Mouse (Mus musculus): Measurements from ENCODE around the gene Ntan1. TPM values are rescaled to one million over a fixed set of nuclear protein-coding genes. Genes with fewer than 3 reads are reported as not detected.
"Not testable (repeated sequence)": the region's sequence is repeated elsewhere in the genome, so short reads cannot be mapped to it uniquely, and the experiment has no call there.

The Ntan1 gene
- total RNA-seq (2021), result 10 to 100 TPM; 37.3 to 39.9 TPM
- long read RNA-seq, experiment 1, transcript Ntan1-205 (9 exons, 1,014 nt), result major isoform, 24 of 69 reads
- long read RNA-seq, experiment 1, transcript Ntan1-201 (10 exons, 1,175 nt), result minor isoform, 19 of 69 reads
- long read RNA-seq, experiment 1, partial matches to known transcripts, result 1 of 69 reads
- long read RNA-seq, experiment 1, other reads (novel, unspliced or antisense), result 25 of 69 reads
- long read RNA-seq, experiment 2, transcript Ntan1-205 (9 exons, 1,014 nt), result major isoform, 34 of 94 reads
- long read RNA-seq, experiment 2, transcript Ntan1-201 (10 exons, 1,175 nt), result minor isoform, 26 of 94 reads
- long read RNA-seq, experiment 2, partial matches to known transcripts, result 3 of 94 reads
- long read RNA-seq, experiment 2, other reads (novel, unspliced or antisense), result 29 of 94 reads

DNA sequence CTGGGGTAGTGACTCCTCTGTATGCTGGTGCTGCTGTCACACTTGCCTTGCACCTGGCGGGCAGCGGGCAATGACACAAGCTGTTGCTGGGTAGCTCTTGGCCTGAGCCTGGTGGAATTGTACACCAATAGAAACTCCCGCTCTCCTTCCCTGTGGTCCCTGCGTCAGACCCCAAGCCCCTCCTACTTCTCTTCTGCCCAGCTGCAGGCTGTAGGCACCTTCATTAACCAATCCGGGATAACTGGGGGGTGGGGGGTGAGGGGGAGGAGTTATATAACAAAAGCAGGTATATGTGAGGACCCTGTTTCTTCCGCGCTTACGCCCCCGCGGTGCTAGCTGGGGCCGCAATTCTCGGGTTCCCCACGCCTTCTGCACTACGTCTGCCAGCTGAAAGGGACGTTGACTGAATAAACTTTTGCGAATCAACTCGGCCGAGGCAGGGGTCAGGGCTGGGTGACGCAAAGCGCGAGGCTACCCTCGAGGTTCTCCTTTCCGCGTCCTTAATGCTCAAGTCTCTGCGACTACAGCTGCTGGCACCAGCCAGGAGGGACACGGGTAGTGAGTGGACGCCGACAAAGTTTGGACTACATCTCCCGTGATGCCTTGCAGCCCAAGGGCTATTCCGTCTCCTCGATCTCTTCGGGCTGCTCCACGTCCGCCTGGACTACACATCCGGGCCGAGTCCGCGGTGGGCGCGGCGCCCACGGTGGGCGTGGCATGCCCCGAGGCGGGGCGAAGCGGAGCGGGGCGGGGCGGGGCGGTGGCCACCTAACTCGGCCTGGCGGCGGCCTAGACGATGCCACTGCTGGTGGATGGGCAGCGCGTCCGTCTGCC is at the start of gene Ntan1:
TSS of gene Ntan1 (plus strand) at position 286 of the 834 bp plus-strand sequence.
- peak; percentile 97 for DNase-seq
- intact Hi-C loops (cut with DNase I), result loop anchor here (5.0 kb wide), 2 partner anchors 36 to 344 kb away; partner anchors contain the start of genes Marf1, Nde1 and Rrn3

DNA sequence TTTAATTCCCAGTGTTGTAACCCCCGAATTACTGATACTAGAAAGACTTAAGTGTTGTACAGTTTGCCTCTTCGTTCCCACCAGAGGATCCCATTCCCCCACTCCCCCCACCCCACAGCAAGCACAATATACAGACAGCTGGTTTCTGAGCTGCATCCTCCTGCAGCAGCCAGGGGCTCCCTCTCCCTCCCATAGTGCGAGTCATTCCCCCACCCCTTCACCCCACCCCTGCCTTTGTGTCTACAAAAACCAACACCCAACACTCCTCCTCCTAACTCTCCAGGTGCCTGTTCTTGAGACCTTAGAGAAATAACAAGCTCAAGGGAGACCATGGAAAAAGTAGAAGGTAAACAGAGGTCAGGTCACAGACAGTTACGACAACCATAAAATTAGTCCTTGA is 47.0 kb upstream of the Ntan1 start:
- intact Hi-C loops (cut with DNase I); DNase-seq: not testable (repeated sequence)

DNA sequence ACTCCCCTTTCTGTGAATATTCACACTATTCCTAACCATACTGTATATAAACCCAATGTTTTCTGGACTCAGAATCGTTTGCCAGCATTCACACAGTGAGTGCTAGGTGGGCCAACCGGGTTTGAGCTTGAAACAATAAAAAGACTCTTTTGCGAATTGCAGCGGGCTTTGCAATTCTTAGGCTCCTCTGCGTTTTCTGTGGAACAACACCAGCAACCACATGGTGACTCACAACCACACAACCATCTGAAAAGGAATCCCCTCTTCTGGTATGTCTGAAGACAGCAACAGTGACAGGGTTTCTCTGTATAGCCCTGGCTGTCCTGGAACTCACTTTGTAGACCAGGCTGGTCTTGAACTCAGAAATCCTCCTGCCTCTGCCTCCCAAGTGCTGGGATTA is 46.6 kb upstream of the Ntan1 start:
- DNase-seq; intact Hi-C loops (cut with DNase I): not testable (repeated sequence)

DNA sequence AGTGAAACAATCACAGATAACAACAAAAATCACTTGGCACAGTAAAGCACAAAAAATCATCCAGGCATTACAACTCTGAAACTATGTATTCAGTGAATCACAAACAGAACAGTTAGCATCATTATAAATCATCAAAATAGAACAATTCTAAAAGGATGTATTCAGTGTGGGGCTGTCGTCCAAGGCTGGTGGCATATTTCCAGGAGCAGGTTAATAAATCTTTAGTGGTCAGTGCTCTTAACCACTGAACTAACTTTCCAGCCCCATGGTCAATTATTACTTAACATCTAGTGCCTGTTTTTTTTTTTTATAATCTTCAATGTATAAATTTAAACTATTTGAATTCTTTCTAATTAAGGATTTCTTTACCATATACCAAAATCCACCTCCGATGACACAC is 44.6 kb upstream of the Ntan1 start:
- DNase-seq; intact Hi-C loops (cut with DNase I): not testable (repeated sequence)

DNA sequence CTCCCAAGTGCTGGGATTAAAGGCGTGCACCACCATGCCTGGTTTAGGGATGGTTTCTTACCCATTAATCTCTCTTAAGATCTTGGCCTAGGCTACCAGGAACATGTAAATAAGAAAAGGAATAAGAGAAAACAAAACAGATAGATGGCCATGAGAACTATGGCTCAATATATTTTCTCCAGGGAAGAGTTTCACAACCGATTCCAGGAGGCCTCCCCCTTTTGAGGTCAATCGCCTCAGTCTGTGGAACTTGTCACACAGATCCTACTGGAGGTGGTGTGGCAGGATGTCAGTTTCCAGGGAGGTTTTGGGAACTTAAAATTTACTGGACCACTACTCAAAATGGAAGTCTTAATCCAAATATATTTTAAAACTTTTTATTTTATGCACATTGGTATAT is 44.0 kb upstream of the Ntan1 start:
- DNase-seq; intact Hi-C loops (cut with DNase I): not testable (repeated sequence)

DNA sequence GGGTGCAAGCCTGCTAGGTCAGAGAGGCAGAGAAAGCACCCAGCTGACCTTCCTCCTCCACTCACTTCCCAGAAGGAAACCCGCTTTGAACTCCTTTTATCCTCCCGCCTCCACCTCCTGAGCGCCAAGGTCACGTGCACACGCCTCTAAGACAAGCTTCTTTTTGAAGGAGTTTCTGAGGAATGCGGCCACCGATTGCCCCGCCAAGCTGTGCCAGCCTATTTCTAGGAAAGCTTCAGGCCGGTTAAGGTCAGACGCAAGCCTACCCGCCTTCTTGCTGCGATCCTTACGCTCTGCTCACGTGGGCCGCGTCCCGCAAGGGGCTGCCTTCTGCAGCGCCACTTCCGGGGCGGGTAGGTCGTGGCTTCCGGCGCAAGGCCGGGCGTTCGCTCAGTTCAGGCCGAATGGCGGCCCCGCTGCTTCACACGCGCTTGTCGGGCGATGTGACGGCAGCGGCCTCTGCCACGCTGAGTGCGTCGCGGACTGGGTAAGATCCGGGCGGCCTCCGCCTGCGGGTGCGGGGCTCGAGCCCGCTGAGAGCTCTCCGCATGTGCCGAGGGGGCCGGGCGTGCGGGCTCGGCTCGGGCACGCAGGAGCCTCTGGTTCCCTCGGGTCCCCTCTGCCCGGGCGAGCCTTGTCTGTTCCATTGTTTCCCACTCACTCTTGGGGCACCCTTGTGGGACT is 38.1 kb upstream of the Ntan1 start, which contains the start of gene Rrn3:
TSS of gene Rrn3 (plus strand) at position 356 of the 684 bp plus-strand sequence.
- peak; percentile 82 to 83 for DNase-seq
- intact Hi-C loops (cut with DNase I), result loop anchor here (5.0 kb wide), 1 partner anchor 37 kb away; the partner anchor contains the start of gene Ntan1

DNA sequence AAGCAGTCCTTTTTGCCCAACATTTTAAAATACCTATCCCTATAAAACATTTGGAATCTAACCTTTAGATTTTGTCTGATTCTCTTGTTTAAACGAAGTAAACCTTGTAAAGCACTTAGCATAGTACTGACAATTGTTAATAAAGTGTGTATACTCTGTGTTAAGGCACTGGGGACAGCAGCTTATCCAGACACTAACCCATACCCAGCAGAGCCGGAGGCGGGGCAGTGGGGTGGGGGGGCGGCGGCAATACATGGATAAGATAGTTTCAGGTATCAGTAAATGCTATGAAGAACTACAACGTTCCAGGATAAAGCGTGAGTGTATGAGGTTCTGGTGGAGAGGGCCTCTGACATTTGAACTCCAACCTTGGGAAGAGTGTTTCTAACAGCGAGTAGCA is 37.4 kb upstream of the Ntan1 start:
- no peak for DNase-seq
- intact Hi-C loops (cut with DNase I), result loop anchor here (5.0 kb wide), 1 partner anchor 36 kb away; the partner anchor contains the start of gene Ntan1

DNA sequence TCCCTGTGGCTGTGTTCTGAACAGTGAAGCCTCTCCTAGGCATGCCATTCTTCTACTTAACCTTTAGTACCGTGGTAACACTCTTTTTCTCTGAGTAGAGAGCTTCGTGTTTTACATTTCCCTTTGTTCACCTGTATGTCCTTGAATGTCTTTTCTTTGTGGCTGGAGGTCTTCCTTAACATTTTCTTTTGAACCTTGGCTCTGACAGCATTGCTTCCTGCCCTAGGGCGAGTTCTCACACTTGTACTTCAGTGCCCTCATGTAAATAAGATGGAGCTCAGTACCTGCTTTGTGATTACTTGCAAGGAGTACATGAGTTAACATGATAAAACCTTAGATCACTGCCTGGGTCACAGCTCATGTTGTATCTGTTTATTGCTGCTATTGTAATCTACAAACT is 32.7 kb upstream of the Ntan1 start:
- DNase-seq, result no peak
- intact Hi-C loops (cut with DNase I), result no loop called here

DNA sequence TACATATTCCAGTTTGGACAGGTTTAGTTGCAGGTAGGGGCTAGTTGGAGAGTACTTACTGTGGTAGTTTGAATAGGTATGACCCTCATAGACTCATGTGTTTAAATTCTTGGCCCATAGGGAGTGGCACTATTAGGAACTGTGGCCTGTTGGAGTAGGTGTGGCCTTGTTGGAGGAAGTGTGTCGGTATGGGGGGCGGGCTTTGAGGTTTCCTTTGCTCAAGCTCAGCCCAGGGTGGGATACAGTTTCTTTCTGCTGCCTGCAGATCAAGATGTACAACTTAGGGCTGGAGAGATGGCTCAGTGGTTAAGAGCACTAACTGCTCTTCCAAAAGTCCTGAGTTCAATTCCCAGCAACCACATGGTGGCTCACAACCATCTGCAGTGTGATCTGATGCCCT is 25.2 kb upstream of the Ntan1 start:
- not testable (repeated sequence) for DNase-seq
- intact Hi-C loops (cut with DNase I), result loop anchor here (10.0 kb wide), 2 partner anchors 61 to 331 kb away; no protein-coding TSS in a partner anchor

DNA sequence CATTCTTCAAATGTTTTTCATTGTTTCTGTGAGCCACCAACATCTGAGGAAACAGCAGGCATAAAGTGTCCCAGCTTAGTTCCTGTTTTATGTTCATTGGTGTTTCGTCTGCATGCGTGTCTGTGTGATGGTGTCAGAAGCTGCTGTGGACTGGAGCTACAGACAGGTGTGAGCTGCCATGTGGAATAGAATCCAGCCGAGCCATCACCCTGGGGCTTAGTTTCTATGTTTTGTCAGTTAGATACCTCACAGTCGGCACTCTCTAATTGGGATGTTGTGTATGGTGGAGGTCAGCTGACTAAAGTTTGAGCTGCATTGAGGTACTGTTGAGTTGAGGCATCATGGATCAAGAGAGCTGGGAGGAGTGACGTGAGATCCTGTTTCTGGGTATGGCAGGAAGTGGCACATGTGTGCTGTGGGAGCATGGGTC is 21.9 kb upstream of the Ntan1 start:
- no peak for DNase-seq
- intact Hi-C loops (cut with DNase I), result loop anchor here (10.0 kb wide), 2 partner anchors 58 to 328 kb away; no protein-coding TSS in a partner anchor

DNA sequence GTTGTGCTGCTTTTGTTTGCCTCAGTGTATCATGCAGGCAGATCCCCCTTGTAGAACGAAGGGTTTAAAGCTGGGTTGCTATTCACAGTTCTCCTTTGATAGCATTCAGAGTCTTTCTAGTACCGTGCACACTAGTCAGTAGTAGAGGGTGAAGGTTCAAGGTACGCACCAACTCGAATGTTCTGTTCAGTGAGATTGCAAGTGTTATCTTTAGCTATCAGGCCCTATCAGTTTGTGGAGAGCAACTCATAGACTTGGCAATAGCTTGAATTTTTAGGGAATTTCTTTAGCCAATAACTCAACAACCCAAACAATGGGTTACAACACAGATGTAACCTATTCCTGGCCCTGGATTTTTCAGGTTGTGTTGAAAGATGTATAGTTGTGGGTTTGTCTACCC is 17.4 kb upstream of the Ntan1 start:
- intact Hi-C loops (cut with DNase I), result no loop called here
- no peak for DNase-seq

DNA sequence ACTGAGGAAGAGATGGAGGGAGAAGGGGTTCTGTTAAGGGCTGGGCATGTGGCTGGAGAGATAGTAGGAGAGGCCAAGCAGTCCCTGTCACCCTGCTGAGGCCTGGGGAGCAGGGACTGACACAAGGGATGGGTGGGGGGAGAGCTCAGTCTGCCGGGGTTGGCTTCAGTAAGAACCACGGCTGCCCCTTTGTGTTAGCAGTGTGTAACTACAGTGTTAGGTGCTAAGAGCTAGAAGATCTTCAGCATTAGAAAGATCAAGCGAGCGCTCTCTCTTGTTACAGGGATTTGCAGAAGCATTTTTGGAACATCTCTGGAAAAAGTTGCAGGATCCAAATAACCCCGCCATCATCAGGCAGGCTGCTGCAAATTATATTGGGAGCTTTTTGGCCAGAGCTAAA is 14.0 kb upstream of the Ntan1 start:
- DNase-seq, result no peak
- intact Hi-C loops (cut with DNase I), result no loop called here

DNA sequence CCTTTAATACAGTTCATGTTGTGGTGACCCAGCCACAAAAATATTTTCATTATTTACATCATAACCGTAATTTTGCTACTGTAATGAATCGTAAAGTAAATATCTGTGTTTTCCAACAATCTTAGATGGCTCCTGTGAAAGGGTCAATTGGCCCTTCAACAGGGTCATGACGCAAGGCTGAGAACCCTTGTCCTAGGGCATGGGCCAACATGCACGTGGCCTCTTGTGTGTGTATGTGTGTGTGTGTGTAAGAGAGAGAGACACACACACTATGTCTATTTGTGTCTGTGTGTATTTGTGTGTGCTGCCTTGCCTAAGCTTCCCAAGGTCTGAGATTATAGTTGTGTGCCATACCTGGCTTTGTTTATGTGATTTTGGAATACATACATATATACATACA is 11.0 kb upstream of the Ntan1 start:
- DNase-seq, result no peak
- intact Hi-C loops (cut with DNase I), result no loop called here

DNA sequence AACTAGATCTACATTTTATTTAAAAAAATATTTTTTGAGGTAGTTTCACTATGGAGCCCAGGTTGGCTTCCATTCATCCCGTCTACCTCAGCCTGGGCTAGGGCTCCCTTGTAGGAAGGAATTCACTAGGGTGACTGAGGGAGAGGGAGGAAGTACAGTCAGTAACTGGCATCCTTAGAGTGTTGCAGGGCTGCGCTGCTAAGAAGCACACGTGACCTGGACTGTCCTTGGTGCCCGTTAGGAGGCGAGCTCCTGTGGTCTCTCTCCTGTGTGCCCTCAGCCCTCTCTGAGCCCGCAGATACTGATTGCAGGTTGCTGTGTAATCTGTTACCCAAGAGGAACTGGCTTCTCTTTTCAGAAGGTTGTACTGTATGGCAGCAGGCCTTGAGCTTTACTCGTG is 10.2 kb upstream of the Ntan1 start:
- intact Hi-C loops (cut with DNase I), result no loop called here
- DNase-seq, result no peak

DNA sequence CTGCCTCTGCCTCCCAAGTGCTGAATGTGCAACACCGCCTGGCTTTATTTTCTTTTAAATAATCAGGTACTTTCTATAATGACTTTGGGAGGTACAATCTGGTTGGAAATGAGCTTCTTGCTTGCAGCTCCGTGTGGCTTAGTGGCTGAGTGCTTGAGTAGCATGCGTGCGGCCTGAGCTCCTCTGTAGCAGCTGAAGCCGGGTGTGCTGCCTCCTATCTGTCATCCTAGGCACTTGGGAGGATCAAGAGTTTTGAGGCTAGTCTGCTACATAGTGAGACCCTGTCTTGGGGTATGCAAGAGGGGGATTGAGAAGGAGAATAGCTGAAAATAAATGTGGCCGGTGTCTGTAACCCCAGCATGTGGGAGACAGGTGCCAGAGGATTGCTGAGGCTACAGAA is 6.5 kb upstream of the Ntan1 start:
- DNase-seq, result no peak
- intact Hi-C loops (cut with DNase I), result no loop called here

DNA sequence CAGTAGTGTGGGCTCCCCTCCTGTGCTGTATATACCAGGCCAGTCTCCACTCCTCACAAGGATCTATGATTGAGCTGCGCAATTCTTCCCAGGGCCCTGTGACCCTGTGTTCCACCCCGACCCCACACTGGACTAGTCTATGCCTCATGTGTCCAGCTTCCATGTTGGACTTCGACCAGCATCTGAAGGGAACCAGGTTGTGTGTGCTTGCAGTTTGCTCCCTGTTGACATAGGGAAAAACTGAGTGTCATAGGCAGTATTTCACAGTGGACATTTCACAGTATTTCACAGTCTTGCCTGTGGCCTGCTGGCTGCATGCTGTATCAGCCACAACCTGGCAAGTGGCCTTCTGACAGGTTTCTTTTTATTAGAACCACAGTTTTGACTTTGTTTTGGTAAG is 5.4 kb upstream of the Ntan1 start:
- no peak for DNase-seq
- intact Hi-C loops (cut with DNase I), result no loop called here

DNA sequence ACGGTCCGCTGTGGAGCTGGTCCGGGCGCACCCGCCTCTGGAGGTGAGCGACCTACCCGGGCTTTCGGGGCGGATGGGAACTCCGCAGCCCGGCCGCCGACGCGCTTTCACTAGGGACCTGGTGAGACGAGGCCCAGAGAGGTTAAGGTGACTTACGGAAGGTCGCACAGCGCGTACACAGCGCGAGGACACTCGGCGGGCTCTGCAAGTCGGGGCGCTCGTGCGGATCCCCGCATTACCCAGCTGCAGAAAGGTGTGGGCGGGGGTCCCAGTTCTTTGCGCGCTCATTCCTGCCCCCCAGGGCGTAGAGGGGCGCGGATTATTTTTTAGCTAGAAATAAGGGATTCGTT is 724 bp downstream of the Ntan1 start:
- no peak for DNase-seq

DNA sequence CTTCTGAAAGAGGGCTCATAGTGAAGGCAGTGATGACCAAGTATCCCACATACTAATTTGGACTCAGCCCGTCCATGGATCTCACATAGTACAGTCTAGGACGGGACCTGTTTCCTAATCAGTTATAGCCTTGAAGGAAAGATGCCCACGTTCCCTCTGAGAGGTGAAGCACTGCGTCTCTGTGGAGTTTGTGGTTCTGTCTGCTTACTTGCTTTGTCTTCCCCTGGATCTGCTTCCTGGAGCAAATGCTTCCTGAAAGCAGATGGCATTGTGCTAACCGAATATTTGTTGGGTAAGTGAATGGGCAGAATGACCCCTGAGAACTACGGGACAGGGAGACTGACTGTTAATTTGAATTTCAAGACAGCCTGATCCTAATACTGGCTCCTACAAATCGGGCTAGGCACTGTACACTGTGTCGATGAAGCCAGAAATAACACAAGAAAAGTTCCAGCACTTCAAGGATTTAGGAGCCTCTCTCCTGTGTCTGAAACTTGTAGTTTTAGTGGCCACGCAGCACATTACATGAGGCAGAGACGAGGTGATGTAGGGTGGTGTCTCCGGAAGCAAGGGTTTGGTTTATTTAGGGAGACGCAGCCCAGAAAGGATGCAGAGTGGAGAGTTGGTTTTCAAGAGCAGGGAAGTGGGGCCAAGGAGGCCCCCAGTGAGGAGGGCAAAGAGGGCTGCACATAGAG is 1.3 kb downstream of the Ntan1 start:
- intact Hi-C loops (cut with DNase I), result loop anchor here (5.0 kb wide), 2 partner anchors 38 to 342 kb away; partner anchors contain the start of genes Marf1, Nde1 and Rrn3
- DNase-seq, result no peak

More for the DNA sequence above, 724 bp downstream of the Ntan1 start:
- intact Hi-C loops (cut with DNase I), result loop anchor here (5.0 kb wide), 2 partner anchors 37 to 343 kb away; partner anchors contain the start of genes Marf1, Nde1 and Rrn3

DNA sequence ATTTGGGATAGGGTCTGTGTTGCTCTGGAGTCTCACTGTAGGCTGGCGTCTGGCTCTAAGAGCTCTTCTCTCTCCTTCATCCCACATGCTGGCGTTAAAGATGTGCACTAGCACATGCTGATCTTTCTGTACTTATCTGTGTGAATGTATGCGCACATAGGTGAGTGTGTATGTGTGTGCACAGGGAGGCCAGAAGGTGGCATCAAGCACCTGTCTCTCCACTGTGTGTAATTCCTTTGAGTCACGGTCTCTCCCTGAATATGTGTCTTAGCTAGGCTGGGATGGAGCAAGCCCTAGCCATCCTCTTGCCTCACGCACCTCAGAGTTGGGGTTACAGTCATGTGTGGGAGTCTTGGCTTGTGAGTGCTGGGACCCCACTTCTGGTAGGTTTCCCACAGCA is 2.1 kb downstream of the Ntan1 start:
- DNase-seq, result no peak
- intact Hi-C loops (cut with DNase I), result no loop called here
